Mouse (Mus musculus) megakaryocyte, embryonic 14.5 days (primary cell): ENCODE results near the gene Ccser1.

ENCODE experiments used
- FLI1 ChIP-seq: IDR thresholded peaks from 2 replicates; pipeline ENCODE4 v1.6.1; 2012; ENCODE audit warnings: low read length, inconsistent platforms, mixed read lengths
- GATA1 ChIP-seq: IDR thresholded peaks from 3 replicates; pipeline ENCODE4 v1.6.1; 2012; ENCODE audit warnings: mixed read lengths, low read length, inconsistent platforms, borderline replicate concordance

DNA sequence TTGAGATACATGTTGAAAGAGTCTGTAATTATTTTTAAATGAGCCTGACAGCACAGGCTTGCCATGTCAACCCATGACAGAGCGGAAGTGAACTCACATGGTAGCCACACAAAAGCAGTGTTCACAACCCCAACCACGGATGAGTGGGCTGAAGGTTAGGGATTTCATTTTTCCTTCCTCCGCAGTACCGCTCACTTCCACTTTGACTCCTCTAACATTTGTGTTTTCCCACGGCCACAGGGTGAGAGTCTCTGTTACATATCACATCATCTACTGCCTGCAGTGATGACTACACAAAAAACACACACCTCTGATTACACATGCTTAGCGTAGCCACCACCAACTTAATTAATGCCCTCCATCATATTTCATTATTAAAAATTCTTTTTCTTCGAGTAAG, 120.9 kb downstream of the Ccser1 start:
- TF ChIP-seq FLI1 (no peak), GATA1 (no peak)
